Mouse (Mus musculus): ENCODE results near the gene Cdkn2d.

DNA sequence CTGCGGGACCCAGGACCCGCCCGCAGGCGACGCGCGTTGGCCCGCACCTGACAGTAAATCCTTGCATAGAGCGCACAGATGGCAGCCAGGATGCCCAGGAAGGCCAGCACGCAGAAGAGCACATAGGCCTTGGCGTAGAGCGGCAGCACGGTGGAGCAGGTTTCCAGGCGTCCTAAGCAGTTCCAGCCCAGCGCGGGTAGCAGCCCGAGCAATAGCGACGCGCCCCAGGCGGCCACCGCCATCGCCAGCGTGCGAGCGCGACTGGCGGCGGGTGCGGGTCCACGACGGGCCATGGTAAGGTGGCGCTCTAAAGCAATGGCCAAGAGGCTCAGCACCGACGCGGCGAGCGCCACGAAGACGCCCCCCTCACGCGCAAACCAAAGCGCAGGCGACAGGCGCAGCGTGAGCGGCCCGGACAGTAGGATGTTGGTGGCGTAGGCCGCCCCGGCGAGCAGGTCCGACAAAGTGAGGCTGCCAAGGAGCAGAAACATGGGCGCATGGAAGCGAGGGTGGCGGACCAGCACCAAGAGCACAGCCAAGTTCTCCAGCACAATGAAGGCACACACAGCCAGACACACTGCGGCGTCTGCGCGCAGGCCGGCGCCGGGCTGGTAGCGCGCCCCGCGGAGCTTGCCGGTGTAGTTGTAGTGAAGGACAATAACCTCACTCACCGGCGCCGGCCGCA, 46.6 kb downstream of the Cdkn2d start:
- TF ChIP-seq GATA1 (IDR thresholded peaks at IDR 0.05; ENCODE audit: low read length) (no peak), TAL1 (IDR thresholded peaks at IDR 0.05; ENCODE audit: low read length) (no peak)
